Mouse (Mus musculus): Measurements from ENCODE around the gene Trit1.

Gene Trit1

DNA sequence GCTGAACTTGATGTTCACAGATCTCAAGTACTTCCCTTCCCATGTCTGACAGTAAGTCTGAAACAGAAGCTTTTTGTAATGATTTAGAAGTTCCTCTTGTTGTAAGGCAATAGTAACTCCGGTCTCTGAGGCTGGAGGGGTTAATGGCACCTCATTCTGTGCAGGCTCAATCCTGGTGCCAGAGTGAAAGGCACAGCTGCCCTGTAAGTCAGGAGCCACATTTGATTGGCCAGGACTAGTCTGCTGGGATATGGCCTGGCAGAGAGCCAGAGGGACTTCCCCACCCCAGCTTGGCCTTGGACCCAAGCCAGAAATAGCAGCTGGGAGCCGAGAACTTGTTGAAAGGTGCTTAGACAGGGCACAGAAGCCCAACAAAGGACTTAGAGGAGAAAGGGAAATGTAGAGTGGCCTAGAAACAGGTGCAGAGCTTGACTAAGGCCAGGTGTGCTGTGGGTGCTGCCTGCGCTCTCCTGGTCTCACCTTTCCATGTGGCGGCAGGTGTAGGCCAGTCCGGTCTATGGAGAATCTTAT lies 34.3 kb downstream of the Trit1 start:
- no peak for DNase-seq (ENCODE audit: low read depth)

DNA sequence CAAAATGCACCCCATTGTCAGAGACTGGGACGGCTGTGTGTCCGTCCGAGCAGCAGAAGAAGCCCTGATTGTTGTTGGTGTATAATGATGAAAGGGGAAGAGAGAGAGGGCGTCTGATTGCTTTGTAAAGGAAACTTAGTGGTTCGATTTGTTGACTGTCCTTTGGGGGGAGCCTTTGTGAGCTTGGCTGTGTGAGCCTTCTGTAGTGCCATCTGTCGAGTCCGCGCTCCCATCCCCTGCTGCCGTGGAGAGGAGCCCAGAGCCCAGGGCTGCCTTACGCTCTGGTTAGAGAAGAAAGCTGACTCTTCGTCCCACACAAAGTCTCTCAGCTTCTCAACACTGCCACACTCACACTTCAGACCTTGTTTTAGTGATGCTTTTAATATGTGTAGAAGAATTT lies 36.8 kb downstream of the Trit1 start:
- no peak for DNase-seq (ENCODE audit: low read depth)

DNA sequence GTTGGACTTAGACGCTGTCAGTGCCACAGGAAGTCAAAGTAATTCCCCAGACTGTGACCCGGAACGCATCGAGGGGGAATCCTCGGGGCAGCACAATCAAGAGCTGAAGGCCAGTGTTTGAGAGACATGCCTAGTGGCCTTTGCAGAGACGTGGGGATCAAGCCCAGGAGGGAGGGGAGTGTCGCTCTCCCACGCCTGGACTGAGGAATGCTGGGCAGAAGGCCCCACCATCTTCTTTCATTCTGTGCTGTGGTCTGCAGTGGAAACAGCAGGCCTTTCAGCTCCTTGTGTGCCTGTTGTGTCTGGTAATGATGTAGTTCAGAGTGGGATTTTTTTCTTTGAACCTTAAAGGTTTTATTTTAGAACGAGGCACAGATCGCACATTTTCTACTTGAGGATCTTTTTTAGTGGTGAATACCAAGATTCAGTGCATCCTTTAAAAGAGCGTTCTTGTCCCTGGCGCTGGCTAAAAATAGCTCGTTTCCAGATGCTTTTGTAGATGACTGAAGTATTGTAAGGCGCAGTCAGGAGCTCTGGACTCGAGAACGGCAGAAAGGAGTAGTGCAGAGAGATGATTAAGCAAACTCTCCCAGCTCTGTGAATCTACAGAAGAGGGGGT lies 37.9 kb downstream of the Trit1 start:
- DNase-seq (ENCODE audit: low read depth): no peak

DNA sequence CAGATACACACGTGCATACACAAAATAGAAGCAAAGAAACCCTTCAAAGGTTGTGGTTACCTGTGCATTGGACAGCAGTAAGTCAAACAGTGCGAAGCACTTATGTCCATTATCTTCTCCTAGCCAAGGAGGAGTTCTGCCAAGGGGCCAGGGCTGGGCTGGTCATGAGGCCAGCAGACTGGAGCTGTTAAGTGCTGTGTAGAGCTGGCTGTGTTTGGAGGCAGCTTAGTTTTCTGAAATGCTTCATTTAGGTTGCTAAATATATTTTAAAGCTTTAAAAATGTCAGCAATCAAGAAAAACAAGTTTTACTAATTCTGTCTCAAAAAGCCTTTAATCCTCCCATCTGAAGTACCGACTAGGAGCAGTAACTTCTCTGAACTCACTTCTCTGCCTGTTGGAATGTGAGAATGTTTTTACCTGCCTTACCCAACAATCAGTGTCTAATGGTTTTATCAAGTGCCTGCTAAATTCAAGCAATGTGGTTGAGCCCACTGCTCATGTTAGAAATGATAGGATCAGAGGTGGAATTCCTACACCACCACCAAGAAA lies 40.2 kb downstream of the Trit1 start:
- DNase-seq (ENCODE audit: low read depth): no peak

DNA sequence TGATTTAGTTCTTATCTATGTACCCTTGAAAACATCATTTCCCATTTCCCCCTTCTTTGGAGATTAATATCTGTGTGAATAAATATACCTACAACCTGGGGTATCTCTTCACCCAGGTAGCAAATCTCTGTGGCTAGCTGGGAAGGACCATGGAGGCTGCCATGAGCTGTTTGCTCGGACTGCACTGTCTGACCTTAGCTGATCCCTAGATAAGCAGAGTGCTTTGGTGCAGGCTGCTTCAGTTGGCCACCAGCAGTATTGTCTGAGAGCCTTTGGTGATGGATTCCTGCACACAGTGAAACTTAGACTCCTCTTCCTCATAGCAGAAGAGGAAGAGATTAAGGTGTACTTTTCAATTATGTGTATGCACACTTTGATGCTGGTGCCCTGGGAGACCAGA lies 41.6 kb downstream of the Trit1 start:
- no peak for DNase-seq (ENCODE audit: low read depth)

DNA sequence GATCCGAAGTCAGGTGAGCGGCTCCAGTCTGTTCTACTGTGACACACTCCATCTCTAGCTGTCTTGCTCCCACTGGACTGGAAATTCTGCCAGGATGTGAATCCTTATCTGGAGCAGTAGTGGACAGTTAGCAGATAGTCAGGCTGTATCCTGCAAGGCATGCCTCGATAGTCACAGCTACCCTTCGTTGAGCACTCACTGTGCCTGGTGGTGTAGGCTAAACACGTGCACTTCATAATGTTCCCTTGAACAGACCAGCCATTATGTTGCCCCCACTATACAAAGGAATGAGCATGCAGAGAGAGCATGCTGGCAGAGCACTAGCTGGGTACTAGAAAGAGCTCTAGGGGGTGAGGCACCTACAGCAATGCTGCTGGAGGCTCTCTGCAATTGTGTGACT lies 45.3 kb downstream of the Trit1 start:
- DNase-seq (ENCODE audit: low read depth): no peak

DNA sequence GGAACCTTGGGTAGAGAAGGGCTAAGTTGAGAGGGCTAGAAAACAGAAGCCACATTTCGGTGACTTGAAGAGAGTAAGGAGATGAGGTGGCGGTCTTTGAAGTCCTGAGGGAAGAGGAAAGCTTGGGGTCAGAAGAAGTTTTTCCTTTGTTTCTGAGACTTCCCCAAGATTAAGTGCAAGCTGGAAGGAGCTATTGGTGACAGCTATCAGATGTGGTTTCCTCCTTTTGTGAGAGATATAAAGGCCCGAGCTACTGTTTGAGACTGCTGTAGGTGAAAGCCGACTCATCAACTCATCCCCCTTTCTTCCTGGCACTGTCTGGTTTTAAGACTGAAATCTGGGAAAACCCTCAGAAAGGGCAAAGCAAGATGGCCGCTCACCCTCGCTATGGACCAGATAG lies 52.2 kb downstream of the Trit1 start:
- no peak for DNase-seq (ENCODE audit: low read depth)

DNA sequence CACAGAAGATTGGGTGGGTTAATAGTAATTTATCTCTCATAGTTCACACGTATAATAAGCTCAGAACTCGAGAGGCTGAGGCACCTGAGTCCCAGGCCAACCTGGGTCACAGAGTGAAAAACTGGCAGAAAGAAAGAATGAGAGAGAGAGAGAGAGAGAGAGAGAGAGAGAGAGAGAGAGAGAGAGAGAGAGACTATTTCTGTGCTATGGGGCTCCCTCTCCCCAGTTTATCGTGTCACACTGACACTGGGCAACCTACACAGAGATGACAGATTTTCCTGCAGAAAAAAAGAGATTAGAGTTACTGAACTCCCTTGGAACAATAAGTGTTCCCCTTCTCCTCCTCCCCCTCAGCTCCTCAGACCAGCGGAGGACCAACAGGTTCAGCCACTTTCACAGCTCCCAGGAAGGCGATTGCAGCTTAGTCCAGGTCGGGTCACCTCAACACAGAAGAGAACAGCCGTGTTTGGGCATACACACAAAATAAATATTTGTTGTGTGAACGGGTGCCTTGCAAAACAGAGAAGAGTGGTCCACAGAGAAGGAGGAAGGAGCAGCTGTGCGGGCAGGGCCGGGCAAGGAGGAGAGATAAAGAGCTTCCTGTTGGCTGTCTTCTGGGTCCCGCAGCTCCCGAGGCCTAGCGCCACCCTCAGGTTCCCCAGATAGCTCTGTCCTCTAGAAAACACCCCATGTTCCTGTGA lies 55.0 kb downstream of the Trit1 start:
- peak; percentile 41 for DNase-seq (ENCODE audit: low read depth)

DNA sequence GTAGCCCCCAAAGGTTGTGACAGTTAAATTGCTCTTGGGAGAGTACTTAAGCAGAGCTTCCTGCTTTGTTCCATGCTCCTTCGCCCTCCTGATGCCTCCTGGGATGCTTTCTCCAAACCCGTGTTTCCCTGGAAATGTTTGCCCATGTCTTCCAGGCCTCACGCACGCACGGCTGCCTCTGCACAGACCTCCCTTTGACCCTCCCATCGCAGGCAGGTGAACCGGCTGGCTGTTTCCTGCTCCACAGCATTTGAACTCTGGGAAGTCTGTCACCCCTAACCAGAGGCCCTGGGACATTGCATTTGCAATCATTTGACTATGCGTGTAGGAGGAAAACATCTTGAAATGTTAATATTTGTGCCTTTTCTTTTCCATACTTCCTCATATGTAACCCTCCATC lies 60.5 kb downstream of the Trit1 start:
- DNase-seq (ENCODE audit: low read depth): no peak

DNA sequence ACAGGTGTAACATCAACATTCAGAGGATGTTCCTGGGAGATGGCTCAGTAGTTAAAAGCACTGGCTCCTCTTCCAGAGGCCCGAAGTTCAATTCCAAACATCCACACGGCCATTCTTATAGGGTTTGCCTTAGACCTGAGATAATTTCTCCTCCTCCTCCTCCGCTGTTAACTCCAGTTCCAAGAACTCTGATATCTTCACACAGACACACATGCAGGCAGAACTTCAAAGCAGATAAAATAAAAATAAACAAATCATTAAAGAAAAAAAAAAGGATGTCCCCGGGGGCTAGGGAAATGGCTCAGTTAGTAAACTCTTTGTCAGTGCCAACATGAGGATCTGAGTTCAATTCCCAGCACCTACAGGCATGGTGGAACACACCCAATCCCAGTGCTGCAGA lies 61.8 kb downstream of the Trit1 start:
- DNase-seq (ENCODE audit: low read depth): no peak

DNA sequence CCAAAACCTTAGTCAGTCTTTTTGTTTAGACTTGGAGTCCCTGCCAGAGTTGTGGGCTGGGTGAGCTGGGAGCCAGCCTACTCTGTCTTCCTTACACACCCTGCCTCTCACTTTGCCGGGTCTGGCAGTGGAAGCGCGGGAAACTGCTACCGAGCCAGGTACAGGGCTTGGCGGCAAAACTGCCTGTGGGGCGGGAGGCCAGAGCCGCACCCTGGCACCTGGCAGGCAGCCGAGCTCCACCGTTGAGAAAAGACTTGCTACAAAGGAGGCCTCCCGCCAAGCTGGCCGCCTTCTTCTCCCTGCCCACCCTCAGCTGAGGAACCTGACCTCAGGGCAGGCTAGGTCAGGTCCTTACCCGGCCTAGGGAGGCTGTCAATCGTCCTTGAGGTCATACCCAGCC lies 64.4 kb downstream of the Trit1 start:
- no peak for DNase-seq (ENCODE audit: low read depth)

DNA sequence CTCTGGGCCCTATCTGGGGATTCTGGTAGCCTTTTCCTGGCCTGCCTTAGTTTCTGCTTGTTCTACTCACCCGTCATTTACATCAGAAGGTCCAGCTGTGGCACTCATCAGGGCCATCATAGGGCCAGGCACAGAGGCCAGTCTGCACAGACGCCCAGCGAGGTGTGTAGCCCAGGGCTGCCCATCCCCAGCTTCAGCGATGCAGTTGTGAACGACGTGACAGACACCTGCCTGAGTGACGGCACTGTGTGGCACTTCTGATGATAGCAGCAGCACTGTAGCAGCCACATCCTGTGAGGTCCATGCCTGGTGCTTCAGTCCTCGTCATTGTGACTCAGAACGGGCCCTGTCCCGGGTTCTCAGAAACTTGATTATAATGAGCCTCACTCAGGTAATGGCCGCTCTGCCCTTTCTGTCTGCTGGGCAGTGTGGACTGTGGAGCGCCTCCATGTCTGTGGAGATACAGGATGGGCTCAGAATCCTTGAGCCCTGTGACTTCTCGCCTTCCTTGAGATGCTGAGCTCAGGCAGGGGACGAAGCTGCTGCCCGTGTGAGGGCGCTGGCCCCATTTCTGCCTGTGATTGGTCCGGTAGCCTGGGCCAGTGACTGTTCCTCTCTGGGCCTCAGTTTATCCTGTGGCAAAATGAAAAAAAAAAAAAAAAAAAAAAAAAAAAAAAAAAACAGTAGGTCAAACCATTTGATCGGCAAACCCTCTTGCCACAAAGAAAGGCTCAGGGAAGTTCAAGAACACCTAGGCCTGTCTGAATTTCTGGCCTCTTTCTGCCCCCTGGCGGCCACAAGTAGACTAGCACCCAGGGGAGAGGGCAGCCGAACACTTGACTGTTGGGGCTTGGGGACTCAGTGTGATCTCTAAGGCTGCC lies 66.1 kb downstream of the Trit1 start:
- DNase-seq (ENCODE audit: low read depth): peak; percentile 41

DNA sequence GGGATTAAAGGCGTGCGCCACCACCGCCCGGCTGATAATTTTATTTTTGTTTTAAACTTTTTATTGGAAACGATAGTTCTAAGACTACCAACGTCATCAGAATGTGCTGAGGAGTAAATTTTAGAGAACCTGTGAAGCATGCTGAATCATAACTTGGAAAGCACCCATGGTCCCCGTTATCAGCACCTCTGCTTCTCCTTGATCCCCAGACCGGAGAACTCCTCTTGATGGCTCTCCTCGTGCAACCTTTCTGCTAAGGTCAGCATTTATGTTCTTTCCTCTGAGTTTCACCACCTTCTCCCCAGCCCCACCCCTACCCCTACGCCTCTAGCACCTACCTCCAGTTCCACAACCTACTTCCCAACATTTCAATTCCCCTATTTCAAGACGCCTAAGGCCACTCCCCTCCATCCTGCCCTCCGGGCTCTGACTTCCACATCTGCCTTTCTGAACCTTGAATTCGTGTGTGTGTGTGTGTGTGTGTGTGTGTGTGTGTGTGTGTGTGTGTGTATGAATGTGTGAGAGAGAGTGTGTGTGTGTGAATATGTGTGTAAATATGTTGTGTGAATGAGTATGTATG lies 67.0 kb downstream of the Trit1 start:
- DNase-seq (ENCODE audit: low read depth): no peak

DNA sequence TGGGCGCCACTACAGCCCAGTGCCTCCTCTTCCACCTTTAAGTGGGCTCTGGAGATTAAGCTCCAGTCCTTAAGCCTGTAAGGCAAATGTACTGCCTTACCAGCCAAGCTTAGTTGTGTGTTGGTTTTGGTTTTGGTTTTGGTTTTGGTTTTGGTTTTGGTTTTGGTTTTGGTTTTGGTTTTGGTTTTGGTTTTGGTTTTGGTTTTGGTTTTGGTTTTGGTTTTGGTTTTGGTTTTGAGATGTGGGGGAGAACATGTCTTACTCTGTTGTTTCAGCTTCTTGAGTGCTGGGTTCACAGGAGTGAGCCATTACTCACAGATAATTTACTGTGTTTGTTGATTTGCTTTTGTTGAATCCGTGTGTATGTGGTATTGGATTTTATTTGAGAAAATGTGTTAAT lies 68.9 kb downstream of the Trit1 start:
- no peak for DNase-seq (ENCODE audit: low read depth)

DNA sequence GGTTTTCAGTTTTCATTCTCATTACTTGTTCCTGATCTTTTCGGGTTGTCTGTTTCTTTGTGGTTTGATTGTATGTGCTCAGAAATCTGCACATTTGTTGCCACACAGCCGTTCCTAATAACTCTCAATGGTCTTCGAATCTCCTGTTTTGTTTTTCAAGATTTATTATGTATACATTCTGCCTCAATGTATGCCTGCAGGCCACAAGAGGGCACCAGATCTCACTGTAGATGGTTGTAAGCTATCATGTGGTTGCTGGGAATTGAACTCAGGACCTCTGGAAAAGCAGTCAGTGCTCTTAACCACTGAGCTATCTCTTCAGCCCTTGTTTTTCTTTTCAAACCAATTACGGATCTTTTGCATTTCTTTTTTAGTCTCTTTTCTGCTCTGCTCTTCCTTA lies 70.0 kb downstream of the Trit1 start:
- DNase-seq (ENCODE audit: low read depth): no peak

DNA sequence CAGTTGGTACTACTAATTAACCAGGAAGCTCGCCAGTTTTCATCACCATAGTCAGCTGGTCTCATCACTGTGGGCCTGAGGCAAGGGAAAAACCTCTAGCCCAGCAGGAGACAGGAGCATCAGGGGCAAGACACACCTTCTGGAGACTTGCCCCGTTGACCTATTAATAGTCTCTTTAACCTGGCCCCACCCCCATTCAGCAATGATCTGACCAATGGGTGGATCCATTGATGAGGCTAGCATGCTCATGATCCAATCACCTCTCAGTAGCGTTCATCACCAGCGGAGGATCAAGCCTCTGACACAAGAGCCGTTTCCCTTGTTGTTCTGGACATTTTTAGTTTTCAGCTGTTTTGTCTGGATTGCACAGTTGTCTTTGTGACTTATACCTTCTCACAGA lies 76.2 kb downstream of the Trit1 start:
- DNase-seq (ENCODE audit: low read depth): no peak

DNA sequence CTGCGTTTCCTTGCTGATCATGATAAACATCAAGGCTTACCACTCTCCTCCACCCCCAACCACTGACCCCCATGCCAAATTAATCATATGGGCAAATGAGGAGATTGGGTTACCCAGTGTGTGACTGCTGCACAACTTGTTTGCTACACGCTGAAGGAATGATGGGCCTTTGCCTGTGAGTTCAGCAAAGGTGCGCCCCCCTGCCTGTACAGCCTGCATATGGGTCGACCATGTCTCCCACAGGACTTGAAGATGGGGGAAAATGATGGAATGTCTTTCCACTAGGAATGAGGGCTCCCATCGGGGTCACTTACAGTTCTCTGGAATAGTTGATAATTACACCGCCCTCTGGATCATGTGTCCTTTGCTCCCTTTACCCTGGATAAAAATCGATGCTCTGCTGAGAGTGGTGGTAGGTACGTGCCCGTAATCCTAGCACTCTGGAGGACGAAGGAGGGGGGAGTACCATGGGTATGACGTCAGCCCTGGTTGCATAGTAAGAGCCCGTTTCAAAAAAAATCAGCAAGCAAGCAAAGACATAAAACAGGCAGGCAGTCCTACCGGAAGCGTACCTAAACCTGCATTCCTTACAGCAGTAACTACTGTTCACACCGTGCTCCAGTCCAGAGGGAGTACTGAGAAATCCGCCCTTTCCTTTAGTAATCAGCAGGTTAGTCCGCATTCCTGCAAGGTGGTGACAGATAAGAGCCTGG lies 76.8 kb downstream of the Trit1 start:
- DNase-seq (ENCODE audit: low read depth): no peak

DNA sequence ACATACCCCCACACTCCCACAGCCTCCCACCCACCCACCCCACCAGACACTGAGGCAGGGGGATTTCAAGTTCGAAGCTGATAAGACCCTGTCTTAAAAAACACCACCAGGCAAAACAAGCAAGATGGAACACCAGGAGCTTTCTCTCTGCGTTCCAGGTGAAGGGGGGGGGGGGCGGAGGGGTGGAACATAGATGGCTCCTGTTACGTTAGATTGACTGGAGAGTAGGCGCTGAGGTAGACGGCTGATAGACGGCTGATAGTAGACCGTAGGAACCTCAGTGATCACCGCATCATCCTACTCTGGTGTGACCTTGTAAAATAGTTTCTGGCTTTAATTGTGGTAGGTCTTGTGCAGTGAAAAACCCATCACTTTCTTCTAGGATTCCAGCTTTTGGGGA lies 77.5 kb downstream of the Trit1 start:
- DNase-seq (ENCODE audit: low read depth): no peak
